Mouse (Mus musculus): ENCODE results near the gene Cyp4f37. TPM values are rescaled to one million over a fixed set of nuclear protein-coding genes. Genes with fewer than 3 reads are reported as not detected.
"Not testable (repeated sequence)": the region's sequence is repeated elsewhere in the genome, so short reads cannot be mapped to it uniquely, and the experiment has no call there.

Gene Cyp4f37
- polyA plus RNA-seq, 1 experiment from 2014 or later: not detected

DNA sequence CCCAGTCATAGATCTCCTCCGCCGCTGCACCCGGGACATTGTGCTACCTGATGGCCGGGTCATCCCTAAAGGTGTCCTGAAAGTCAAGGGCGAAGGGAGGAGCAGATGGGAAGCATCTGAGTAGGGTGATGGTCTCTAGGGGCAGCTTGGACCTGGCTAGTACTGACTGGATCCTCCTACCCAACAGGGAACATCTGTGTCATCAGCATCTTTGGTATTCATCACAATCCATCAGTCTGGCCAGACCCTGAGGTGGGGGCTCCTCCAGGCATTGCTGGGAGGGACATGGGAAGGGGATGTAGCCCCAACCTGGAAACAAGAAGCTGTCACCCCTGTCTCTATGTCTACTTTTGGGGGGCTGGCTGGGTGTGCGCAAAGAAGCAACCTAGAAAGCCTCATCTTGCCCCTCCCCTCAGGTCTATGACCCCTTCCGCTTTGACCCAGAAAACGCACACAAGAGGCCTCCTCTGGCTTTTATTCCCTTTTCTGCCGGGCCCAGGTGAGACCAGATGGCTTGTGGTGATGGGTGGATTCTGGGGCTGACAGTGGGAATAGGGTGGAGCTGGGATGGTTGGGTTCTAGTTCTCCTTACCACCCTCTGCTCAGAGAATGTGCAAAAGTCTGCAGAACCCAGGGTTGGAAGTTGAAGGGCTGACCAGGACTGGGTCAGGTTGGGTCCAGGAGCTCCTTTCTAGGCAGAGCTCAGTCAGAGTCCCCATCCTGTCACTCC lies 13.3 kb downstream of the Cyp4f37 start:
- 81% methylated on average over 9 of the region's 9 CpGs for WGBS
- not testable (repeated sequence) for H3K9me3 ChIP-seq (replicated peaks); H3K36me3 ChIP-seq; H3K4me1 ChIP-seq; H3K27ac ChIP-seq (replicated peaks); H3K27me3 ChIP-seq
- Histone ChIP-seq H3K4me3 (replicated peaks) (peak overlapping the region; percentile 36), H3K9ac (peak overlapping the region; percentile 18; the same call in 1 of the 2 replicates), H3K4me2 (replicated peaks) (peak overlapping the region; percentile 67)
- 0 out of 2 replicates have a peak, but pooled peaks have one; percentile 34 for ATAC-seq (ENCODE audit: insufficient number of reproducible peaks, low FRiP score, low TSS enrichment, low read depth)

- no peaks in the 10 kb centered on the region for H3K27me3 ChIP-seq
- 0 out of 2 replicates have a peak, but pooled peaks cover 4% of the 10 kb centered on the region for H3K4me1 ChIP-seq
- no peak overlapping the region for H3K27ac ChIP-seq (replicated peaks)
- no peaks in the 10 kb centered on the region for H3K36me3 ChIP-seq
- ATAC-seq (ENCODE audit: insufficient number of reproducible peaks, low FRiP score, low TSS enrichment, low read depth): peak; percentile 51; the same call in 1 of the 2 replicates
- H3K9ac ChIP-seq: peak overlapping the region; percentile 18; the same call in 1 of the 2 replicates
- H3K4me2 ChIP-seq (replicated peaks): peak overlapping the region; percentile 67
- WGBS: 1% methylated on average over 17 of the region's 17 CpGs
- peak overlapping the region; percentile 36 for H3K4me3 ChIP-seq (replicated peaks)
- no peaks in the 10 kb centered on the region for H3K9me3 ChIP-seq (replicated peaks)
Observed at GRCm38 (mm10) chr17:32634972-32635314, 13.8 kb downstream of the Cyp4f37 start.

DNA sequence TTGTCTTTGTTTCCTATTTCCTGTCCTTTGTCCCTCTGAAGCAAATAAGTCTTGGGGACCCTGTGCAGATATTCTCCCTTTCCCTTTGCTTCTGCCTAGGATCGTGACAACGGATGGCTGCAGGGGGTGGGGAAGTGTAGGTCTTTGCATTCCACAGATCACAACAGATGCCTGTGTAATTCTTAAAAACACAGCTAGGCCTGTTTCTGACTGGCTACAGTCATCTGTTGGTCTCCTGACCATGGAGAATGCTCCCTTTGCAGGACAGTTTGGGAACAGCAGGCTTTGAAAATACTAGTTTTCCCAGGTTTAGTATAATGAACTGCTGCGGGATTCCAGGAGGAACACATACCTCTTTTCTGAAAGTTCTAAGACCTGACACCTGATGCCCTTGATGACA lies 15.2 kb downstream of the Cyp4f37 start:
- no peaks in the 10 kb centered on the region for H3K27me3 ChIP-seq
- no peak for ATAC-seq (ENCODE audit: insufficient number of reproducible peaks, low FRiP score, low TSS enrichment, low read depth)
- H3K4me2 ChIP-seq (replicated peaks): no peak overlapping the region
- 0 out of 2 replicates have a peak, but pooled peaks cover 4% of the 10 kb centered on the region for H3K4me1 ChIP-seq
- no peak overlapping the region for H3K27ac ChIP-seq (replicated peaks)
- 33% methylated on average over 3 of the region's 3 CpGs for WGBS
- H3K4me3 ChIP-seq (replicated peaks): no peak overlapping the region
- no peaks in the 10 kb centered on the region for H3K9me3 ChIP-seq (replicated peaks)
- no peak overlapping the region for H3K9ac ChIP-seq
- H3K36me3 ChIP-seq: no peaks in the 10 kb centered on the region

- Histone ChIP-seq H3K9me3 (replicated peaks) (no peaks in the 10 kb centered on the region), H3K4me3 (replicated peaks) (no peak overlapping the region), H3K4me2 (replicated peaks) (no peak overlapping the region), H3K9ac (no peak overlapping the region), H3K36me3 (no peaks in the 10 kb centered on the region), H3K4me1 (0 out of 2 replicates have a peak, but pooled peaks cover 4% of the 10 kb centered on the region), H3K27me3 (no peaks in the 10 kb centered on the region), H3K27ac (replicated peaks) (no peak overlapping the region)
- ATAC-seq (ENCODE audit: insufficient number of reproducible peaks, low FRiP score, low TSS enrichment, low read depth): no peak
- 74% methylated on average over 2 of the region's 2 CpGs for WGBS
Observed at GRCm38 (mm10) chr17:32637151-32637550, 16.0 kb downstream of the Cyp4f37 start.

- WGBS: 79% methylated on average over 4 of the region's 4 CpGs
- Histone ChIP-seq H3K9ac (no peak overlapping the region), H3K27ac (replicated peaks) (no peak overlapping the region), H3K36me3 (no peaks in the 10 kb centered on the region), H3K9me3 (replicated peaks) (no peaks in the 10 kb centered on the region), H3K4me3 (replicated peaks) (no peak overlapping the region), H3K4me2 (replicated peaks) (no peak overlapping the region), H3K4me1 (no peaks in the 10 kb centered on the region), H3K27me3 (no peaks in the 10 kb centered on the region)
- no peak for ATAC-seq (ENCODE audit: insufficient number of reproducible peaks, low FRiP score, low TSS enrichment, low read depth)
Observed at GRCm38 (mm10) chr17:32646631-32647030, 25.5 kb downstream of the Cyp4f37 start.

- Histone ChIP-seq H3K4me3 (replicated peaks) (no peak overlapping the region), H3K9ac (no peak overlapping the region), H3K9me3 (replicated peaks) (no peaks in the 10 kb centered on the region), H3K27ac (replicated peaks) (no peak overlapping the region), H3K4me1 (peaks cover 3% of the 10 kb centered on the region; the same call in 1 of the 2 replicates), H3K36me3 (no peaks in the 10 kb centered on the region), H3K4me2 (replicated peaks) (no peak overlapping the region), H3K27me3 (no peaks in the 10 kb centered on the region)
- 85% methylated on average over 4 of the region's 4 CpGs for whole genome bisulfite sequencing
- ATAC-seq (ENCODE audit: insufficient number of reproducible peaks, low FRiP score, low TSS enrichment, low read depth): no peak
Observed at GRCm38 (mm10) chr17:32653860-32654259, 32.8 kb downstream of the Cyp4f37 start.

GRCm38 (mm10) chr17:32657041-32657440 lies 35.9 kb downstream of the Cyp4f37 start:
- Histone ChIP-seq H3K4me3 (replicated peaks) (no peak overlapping the region), H3K9ac (no peak overlapping the region), H3K27ac (replicated peaks) (no peak overlapping the region), H3K4me1 (peaks cover 4% of the 10 kb centered on the region; the same call in 1 of the 2 replicates), H3K27me3 (no peaks in the 10 kb centered on the region), H3K36me3 (no peaks in the 10 kb centered on the region), H3K4me2 (replicated peaks) (no peak overlapping the region), H3K9me3 (replicated peaks) (no peaks in the 10 kb centered on the region)
- WGBS: 56% methylated on average over 3 of the region's 3 CpGs
- ATAC-seq (ENCODE audit: insufficient number of reproducible peaks, low FRiP score, low TSS enrichment, low read depth): no peak

- H3K4me1 ChIP-seq: peaks cover 4% of the 10 kb centered on the region; the same call in 1 of the 2 replicates
- H3K4me3 ChIP-seq (replicated peaks): no peak overlapping the region
- no peaks in the 10 kb centered on the region for H3K27me3 ChIP-seq
- ATAC-seq (ENCODE audit: insufficient number of reproducible peaks, low FRiP score, low TSS enrichment, low read depth): no peak
- no peak overlapping the region for H3K4me2 ChIP-seq (replicated peaks)
- H3K36me3 ChIP-seq: no peaks in the 10 kb centered on the region
- H3K27ac ChIP-seq (replicated peaks): no peak overlapping the region
- 75% methylated on average over 1 of the region's 1 CpGs for WGBS
- H3K9me3 ChIP-seq (replicated peaks): no peaks in the 10 kb centered on the region
- no peak overlapping the region for H3K9ac ChIP-seq
Observed at GRCm38 (mm10) chr17:32658246-32658645, 37.1 kb downstream of the Cyp4f37 start.

DNA sequence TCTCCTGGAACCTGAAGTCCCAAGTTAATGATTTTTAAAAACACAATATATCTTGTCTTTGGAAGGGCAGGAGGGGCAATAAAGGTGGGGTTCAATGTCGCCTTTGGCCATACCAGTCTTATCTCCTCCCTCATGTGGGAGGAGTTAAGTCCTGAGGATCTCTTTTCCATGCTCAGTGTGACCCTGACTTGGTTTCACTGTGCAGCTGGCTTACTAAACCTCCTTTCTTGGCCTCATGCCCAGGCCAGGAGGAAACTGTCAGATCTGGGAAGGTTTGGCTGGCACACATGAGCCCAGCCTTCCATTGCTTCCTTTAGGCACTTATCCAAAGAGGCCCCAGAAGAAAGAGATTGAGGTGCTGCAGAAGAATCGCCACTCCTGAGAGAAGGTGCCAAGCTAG lies 37.6 kb downstream of the Cyp4f37 start, which contains the start of gene Cyp4f40:
Cyp4f40 (plus strand) TSS at position 189 of the 400 bp plus-strand sequence.
- Histone ChIP-seq H3K36me3 (no peaks in the 10 kb centered on the region), H3K4me1 (peaks cover 4% of the 10 kb centered on the region; the same call in 1 of the 2 replicates), H3K9ac (no peak within 1 kb of the TSS), H3K27ac (replicated peaks) (no peak within 1 kb of the TSS), H3K4me2 (replicated peaks) (no peak within 1 kb of the TSS), H3K4me3 (replicated peaks) (no peak within 1 kb of the TSS), H3K9me3 (replicated peaks) (no peaks in the 10 kb centered on the region), H3K27me3 (no peaks in the 10 kb centered on the region)
- 57% methylated on average over 2 of the region's 2 CpGs for WGBS
- ATAC-seq (ENCODE audit: insufficient number of reproducible peaks, low FRiP score, low TSS enrichment, low read depth): no peak; the same call in 1 of the 2 replicates

DNA sequence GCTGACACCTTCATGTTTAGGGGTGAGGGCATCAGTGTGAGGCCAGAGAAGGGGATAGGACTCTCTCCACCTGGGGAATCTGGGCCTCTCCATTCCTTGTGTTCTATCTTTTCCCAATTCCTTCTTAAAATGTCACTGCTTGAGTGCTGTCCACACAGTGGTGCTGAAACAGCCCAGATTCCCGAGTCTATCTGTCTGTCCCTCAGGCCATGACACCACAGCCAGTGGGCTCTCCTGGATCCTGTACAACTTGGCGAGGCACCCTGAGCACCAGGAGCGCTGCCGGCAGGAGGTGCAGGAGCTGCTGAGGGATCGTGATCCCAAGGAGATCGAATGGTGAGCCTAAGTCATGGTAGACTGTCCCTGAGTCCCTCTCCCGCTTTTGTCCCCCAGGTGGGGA lies 52.9 kb downstream of the Cyp4f37 start:
- H3K9ac ChIP-seq: no peak overlapping the region
- H3K36me3 ChIP-seq: no peaks in the 10 kb centered on the region
- no peak overlapping the region for H3K4me3 ChIP-seq (replicated peaks)
- H3K27ac ChIP-seq (replicated peaks): no peak overlapping the region
- no peaks in the 10 kb centered on the region for H3K27me3 ChIP-seq
- no peaks in the 10 kb centered on the region for H3K9me3 ChIP-seq (replicated peaks)
- 63% methylated on average over 7 of the region's 7 CpGs for WGBS
- H3K4me1 ChIP-seq: no peaks in the 10 kb centered on the region
- no peak for ATAC-seq (ENCODE audit: insufficient number of reproducible peaks, low FRiP score, low TSS enrichment, low read depth)
- no peak overlapping the region for H3K4me2 ChIP-seq (replicated peaks)

- H3K4me2 ChIP-seq (replicated peaks): peak overlapping the region; percentile 17; the same call in 1 of the 2 replicates
- no peaks in the 10 kb centered on the region for H3K27me3 ChIP-seq
Observed at GRCm38 (mm10) chr17:32676040-32676635, 55.0 kb downstream of the Cyp4f37 start.

More at GRCm38 (mm10) chr17:32676040-32676635, 55.0 kb downstream of the Cyp4f37 start:
- WGBS: 34% methylated on average over 21 of the region's 21 CpGs
- ATAC-seq (ENCODE audit: insufficient number of reproducible peaks, low FRiP score, low TSS enrichment, low read depth): no peak
- no peak overlapping the region for H3K9ac ChIP-seq
- no peak overlapping the region for H3K27ac ChIP-seq (replicated peaks)
- H3K36me3 ChIP-seq: no peaks in the 10 kb centered on the region
- no peak overlapping the region for H3K4me3 ChIP-seq (replicated peaks)
- no peaks in the 10 kb centered on the region for H3K9me3 ChIP-seq (replicated peaks)
- no peaks in the 10 kb centered on the region for H3K4me1 ChIP-seq
